Mouse (Mus musculus): ENCODE measurements around the gene Hoxb7.

Hoxb7 gene

DNA sequence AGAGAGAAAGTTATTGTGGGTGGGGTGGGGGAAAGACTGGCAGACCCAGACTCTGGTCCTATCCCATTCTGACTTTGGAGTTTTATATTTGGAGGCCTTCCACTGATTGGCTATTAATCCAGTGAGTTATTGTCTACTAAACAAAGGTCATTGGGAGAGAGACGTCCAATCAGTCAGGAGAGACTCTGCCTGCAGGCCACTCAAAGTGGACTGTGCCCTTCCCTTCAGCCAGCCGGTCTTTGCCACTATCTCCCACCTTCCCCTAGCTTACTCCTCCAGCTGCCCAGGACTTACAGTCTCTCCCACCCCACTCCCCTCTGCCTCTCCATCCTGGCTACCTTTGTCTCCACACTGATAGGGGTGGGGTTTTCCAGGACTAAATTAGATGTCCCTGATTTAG, 50.2 kb downstream of the Hoxb7 start:
- no peak for DNase-seq (ENCODE audit: low spot score)

DNA sequence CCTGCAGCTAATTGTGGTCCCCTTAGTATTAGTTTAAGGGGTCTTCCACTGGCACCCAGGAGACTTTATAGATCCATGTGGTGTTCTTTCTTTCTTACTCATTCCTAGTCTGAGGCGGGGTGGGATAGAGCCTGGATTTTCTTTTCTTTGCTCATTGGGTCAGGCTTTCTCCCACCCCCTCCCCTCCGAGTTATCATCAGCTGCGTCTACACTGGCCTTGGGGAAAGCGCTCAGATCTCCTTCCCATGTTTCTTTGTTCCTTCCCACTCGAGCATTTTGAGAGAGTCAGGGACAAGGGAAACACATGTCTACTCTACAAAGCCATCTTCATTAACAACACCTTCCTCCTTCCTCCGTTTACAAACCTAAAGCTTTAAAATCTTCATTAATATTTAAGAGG, 50.6 kb downstream of the Hoxb7 start:
- no peak for DNase-seq (ENCODE audit: low spot score)

DNA sequence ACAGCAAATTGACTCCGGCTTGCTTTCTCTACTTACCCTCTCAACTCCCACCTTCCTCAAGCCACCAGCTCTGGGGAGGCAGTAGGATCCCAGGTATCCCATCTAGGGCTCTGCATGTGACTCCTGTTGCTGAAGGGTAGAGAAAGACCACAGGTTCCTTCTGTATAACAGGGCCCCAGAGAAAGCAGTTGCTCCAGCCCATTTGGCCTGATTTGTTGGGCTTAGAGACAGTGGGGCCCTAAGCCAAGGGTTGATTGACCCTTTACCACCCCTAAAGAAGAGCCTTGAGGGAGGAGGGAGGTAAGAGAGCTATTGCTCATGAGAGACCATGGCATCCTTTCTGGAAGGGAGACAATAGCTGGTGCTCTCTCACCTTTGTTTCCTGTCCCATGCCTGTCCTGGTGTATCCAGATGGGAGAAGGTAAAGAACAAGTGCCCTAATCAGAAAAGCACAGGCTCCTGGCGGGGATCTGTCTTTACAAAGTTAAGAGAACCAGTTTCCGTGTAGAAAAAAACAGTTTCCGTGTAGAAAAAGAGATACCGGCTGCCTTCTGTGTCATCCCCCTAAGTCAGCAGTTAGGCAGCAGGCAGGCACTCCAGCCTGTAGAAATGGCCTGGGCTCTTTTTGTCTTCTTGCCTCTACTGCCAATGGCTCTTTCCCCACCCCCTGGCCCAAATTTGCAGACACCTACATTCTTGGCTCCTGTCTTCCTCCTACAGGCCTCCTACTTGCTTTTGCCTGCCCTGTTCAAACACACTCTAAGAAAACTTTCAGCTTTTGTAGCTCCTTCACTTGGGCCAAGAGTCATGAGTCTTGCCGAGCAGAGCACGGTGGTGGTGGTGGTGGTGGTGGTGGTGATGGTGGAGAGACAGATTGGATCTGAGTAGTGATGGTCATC, 52.8 kb downstream of the Hoxb7 start:
- DNase-seq (ENCODE audit: low spot score), result no peak

All from ovary, postnatal 14 days (tissue).